ENCODE assay signal across 14 mouse cellular contexts in genomic region chr9:25545212-25545611, GRCm38 (mm10).
DNase-seq lines count a peak whose midpoint lies in the region; ATAC-seq lines count a peak whose summit lies in the region.
"Had no signal": no experiment of that assay in that cellular context is flagged by ENCODE, and none has a peak within 500 bp of the region (broad histone marks: within the 10 kb centered on the region; RNA-seq: fewer than 3 reads in every experiment).

No protein-coding gene starts in this region.

- no peak overlapping the region for H3K9ac ChIP-seq in limb, embryonic 15.5 days
- no peak overlapping the region for H3K9ac ChIP-seq in forebrain, embryonic 14.5 days (ENCODE audit: low read length)
- H3K9ac ChIP-seq: forebrain, embryonic 12.5 days; heart, embryonic 13.5 days had no signal

- H3K27ac ChIP-seq in limb, embryonic 15.5 days: no peak overlapping the region
- no peak overlapping the region for H3K27ac ChIP-seq in forebrain, embryonic 14.5 days (ENCODE audit: low read depth, low read length)
- H3K27ac ChIP-seq: forebrain, embryonic 12.5 days; heart, embryonic 13.5 days; hindbrain, postnatal 0 days had no signal

- H3K4me1 ChIP-seq in limb, embryonic 15.5 days: peaks cover 10% of the 10 kb centered on the region
- H3K4me1 ChIP-seq in forebrain, embryonic 14.5 days (ENCODE audit: control insufficient read depth, insufficient read depth, low read length): no peaks in the 10 kb centered on the region

- H3K9me3 ChIP-seq in limb, embryonic 15.5 days: no peaks in the 10 kb centered on the region
- no peaks in the 10 kb centered on the region for H3K9me3 ChIP-seq in forebrain, embryonic 14.5 days (replicated peaks; ENCODE audit: control insufficient read depth, low read length)
- H3K9me3 ChIP-seq: forebrain, embryonic 12.5 days; heart, embryonic 13.5 days had no signal

- 35% methylated on average over 2 of the region's 2 CpGs for WGBS in limb, embryonic 15.5 days
- 87% methylated on average over 2 of the region's 2 CpGs for WGBS in forebrain, embryonic 14.5 days

- intact Hi-C loops in left cerebral cortex, postnatal 14 days (cut with DNase I): no loop called here
- intact Hi-C loops in left cerebral cortex, postnatal 36 days (cut with DNase I): no loop called here

- peak; percentile 8 for DNase-seq in embryo, embryonic 11 days
- DNase-seq in embryo, embryonic 10.5 days (ENCODE audit: low spot score): no peak
- DNase-seq in left cerebral cortex, postnatal 14 days (ENCODE audit: low spot score in 2 of 2): peak; percentile 19 to 66
- no peak for DNase-seq in left cerebral cortex, postnatal 36 days (ENCODE audit: low spot score in 2 of 2)
- peak; percentile 87 for DNase-seq in gastrocnemius, adult 18-20 months (ENCODE audit: low spot score)
- DNase-seq in forebrain, embryonic 14.5 days (ENCODE audit: low spot score): no peak
- DNase-seq in spleen, postnatal 36 days (ENCODE audit: low spot score in 2 of 2): no peak
- DNase-seq: cerebellum, adult 11 months; kidney, postnatal 36 days; thymus, adult 2 months had no signal

- no peaks in the 10 kb centered on the region for H3K36me3 ChIP-seq in limb, embryonic 15.5 days
- H3K36me3 ChIP-seq in forebrain, embryonic 14.5 days (ENCODE audit: control insufficient read depth, insufficient read depth, low read length): no peaks in the 10 kb centered on the region
- H3K36me3 ChIP-seq: forebrain, embryonic 12.5 days; heart, embryonic 13.5 days had no signal

- no peak overlapping the region for H3K4me3 ChIP-seq in limb, embryonic 15.5 days
- H3K4me3 ChIP-seq in forebrain, embryonic 14.5 days (ENCODE audit: low read depth, low read length): no peak overlapping the region
- H3K4me3 ChIP-seq: forebrain, embryonic 12.5 days; heart, embryonic 13.5 days had no signal

- no peak overlapping the region for H3K4me2 ChIP-seq in limb, embryonic 15.5 days
- no peak overlapping the region for H3K4me2 ChIP-seq in forebrain, embryonic 14.5 days (ENCODE audit: low read length)
- H3K4me2 ChIP-seq: forebrain, embryonic 12.5 days; heart, embryonic 13.5 days had no signal

- no peaks in the 10 kb centered on the region for H3K27me3 ChIP-seq in limb, embryonic 15.5 days
- no peaks in the 10 kb centered on the region for H3K27me3 ChIP-seq in forebrain, embryonic 14.5 days (replicated peaks; ENCODE audit: control insufficient read depth, insufficient read depth, low read length)
- H3K27me3 ChIP-seq: forebrain, embryonic 12.5 days; heart, embryonic 13.5 days had no signal

- peak; percentile 69; the same call in 1 of the 2 replicates for ATAC-seq in limb, embryonic 15.5 days (ENCODE audit: insufficient number of reproducible peaks, low FRiP score, low TSS enrichment, low read depth)
- no peak for ATAC-seq in forebrain, embryonic 14.5 days
- ATAC-seq: hindbrain, postnatal 0 days had no signal

Comparison
In these comparisons a context has a peak if more than half of its experiments do, and no peak if none do; other contexts are left out.
1. DNase-seq: peak in embryo, embryonic 11 days (single experiment), left cerebral cortex, postnatal 14 days (2 of 2) and gastrocnemius, adult 18-20 months (single experiment); none in embryo, embryonic 10.5 days (single experiment), left cerebral cortex, postnatal 36 days (0 of 2), forebrain, embryonic 14.5 days (single experiment) and spleen, postnatal 36 days (0 of 2).